Mouse (Mus musculus) c-Kit-negative CD71-positive TER-119-positive erythroid progenitor cells, embryonic 14.5 days (primary cell): Measurements from ENCODE around the gene Bend3.

Experiments
- DNase-seq: peaks from one replicate; pipeline ENCODE4 v3.0.0-alpha.2; 2013; ENCODE audit warnings: low read depth, low spot score

Gene Bend3

DNA sequence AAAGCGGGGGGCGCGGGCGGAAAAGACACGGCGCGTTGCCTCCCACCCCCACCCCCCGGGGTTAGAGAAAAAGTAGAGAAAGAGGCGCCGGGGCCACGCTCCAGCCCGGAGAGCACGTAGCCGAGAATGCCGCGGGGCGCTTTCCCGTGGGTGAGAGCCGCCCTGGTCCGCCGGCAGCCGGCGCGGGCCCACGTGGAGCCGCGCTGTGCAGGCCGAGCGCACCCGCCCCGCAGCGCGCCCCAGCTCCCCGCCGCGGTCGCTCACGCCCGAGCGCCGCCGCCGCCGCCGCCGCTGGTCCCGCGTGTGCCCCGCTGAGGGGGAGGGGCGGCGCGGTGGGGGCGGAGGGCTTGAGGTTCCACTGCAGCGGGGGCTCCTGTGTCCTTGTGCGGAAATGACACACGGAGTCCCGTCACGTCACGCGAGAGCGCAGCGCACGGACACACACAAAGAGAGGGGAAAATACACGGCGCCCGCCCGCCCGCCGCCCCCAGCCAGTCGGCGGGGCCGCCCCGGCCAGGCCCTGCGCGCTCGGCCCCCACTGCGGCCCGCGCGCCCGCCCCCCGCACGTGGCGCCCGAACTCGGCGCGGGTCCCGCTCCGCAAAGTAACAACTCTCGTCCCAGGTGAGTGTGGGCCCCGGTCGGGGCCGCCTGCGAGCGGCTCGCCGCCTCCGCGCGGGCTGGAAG is at the start of gene Bend3:
Gene Bend3, plus strand, starts transcription at position 81 of the 685 bp plus-strand sequence.
- no peak for DNase-seq

DNA sequence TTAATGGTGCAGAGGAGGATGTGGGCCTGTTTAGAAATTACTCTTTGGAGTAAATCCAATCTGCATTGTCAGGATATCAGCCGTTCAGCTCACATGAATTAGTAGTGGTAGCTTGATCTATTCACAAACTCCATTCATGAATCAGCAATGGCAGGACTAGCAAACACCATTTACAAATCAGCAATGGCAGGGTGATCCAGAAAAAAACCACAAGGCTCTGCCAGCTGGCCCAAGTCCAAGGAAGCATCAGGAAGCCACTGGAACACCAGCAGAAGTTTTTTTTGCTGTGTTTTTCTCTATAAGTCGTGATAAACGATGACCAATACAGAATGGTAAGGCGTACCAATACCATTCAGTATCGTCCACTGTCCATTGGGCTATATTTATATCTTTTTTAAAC is 48.0 kb upstream of the Bend3 start:
- DNase-seq = no peak

DNA sequence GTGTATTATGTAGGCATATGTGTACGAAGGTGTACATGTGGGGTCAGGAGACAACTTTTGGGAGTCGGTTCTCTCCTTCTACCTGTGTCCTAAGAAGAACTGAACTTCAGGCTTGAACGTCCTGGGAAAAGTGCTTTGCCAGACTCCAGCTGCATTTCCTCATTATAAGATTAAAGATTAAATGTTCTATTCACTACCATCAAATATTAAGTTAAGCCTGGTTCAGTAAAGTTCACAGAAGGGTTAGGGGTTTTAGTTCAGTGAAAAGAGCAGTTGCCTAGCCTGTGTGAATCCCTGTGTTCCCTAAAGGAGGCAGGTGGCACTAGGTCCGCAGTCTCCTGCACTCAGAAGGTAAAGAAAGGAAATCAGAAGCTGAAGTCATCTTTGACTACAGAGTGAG is 44.3 kb upstream of the Bend3 start:
- no peak for DNase-seq

DNA sequence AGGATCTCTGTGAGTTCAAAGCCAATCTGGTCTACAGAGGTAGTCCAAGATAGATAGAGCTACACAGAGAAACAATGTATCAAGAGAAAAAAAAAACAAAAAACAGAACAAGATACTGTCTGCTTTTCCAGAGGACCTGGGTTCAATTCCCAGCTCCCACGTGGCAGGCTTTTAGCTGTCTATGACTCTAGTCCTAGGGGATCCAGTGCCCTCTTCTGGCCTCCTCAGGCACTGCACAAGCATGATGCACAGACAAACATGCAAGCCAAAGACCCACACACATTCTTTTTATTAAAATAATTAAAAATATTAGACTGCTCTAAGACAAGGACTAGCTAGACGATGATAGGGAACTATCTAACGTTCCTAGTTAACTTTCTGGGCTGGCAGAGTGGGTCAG is 42.9 kb upstream of the Bend3 start:
- no peak for DNase-seq

DNA sequence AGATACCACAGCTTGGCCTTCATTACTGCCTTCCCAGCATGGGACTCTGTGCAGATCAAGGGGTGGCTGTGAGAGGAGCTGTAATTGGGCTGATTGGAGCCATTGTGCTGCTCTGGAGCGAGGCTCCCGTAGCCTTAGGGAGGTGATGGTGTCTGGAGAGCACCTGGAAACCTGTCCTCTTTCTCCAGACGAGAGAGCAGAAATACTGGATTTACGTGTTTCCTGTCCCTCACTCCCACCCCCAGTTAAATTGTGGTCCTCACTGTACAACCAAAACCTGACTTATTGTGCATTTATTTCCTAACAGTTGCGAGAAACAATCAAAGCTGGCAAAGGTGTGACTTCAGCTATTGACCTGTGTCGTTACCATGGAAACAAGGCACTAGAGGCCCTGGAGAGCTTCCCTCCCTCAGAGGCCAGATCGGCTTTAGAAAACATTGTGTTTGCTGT is 39.1 kb upstream of the Bend3 start:
- DNase-seq = no peak

DNA sequence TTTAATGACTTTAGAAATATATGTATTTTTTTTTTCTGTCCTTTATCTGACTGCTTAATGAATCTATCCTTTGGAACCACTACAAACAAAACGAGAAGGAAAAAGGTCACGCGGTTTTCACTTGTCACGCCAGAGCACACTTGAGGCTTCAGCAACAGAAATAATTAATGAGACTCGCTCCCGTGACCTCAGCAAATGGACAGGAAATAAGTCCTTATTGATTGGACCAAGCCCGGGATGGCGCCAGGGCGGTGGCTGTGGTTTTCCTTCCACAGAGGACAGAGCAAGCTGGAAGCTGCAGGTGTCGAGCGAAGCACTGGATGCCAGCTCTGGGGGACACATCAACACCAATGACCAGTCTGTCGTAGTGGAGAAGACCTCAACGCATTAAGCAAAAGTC is 38.6 kb upstream of the Bend3 start:
- no peak for DNase-seq

DNA sequence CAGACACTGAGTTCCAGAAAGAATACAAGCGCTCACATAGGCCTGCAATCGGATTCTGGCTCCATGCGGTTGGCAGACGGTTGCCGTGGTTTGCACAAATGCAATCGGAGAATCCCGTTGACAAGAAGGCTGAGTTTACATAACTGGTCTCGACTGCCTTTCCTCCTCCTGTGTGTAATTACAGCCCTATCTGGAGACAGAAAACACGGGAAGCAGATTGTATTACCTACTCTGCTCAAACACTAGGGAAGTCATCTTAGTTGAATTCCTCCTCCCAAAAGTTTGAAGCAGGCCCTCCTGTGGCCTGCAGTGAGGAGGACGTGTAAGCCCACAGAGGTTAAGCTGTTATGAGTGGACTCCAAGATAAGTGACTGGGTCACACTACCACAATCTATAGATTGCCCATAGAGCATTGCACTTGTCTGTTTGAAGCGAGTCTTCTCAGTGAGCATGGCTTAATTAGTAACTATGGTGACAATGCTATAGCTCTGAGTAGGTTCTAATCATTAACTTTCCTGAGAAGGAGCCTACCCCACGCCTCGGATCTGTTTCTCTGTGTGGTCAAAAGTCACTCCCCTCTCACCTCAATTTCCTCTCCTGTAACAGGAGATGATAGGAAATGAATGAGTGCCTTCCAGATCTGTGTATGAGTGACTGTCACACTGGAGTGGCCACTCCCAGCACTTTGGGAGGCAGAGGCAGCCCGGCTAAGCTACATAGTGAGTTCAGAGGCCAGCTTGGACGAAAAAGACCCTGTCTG is 37.5 kb upstream of the Bend3 start:
- DNase-seq = no peak

DNA sequence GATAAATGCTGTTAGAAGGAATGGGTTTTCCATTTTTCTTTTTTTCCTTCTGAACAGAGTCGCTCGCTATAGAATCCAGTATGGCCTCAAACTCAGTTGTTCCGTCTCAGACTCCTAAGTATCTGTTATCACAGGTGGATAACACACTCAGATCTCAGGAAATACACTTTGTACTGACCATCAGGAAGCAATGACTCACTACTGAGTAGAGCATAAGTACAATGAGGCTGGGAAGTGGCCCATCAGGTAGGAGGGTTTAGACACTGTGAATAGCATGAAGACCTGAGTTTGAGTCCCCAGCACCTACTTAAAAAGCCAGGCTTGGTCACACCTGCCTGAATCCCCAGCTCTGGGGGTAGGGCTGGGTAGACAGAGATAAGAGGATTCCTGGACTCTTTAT is 30.0 kb upstream of the Bend3 start:
- no peak for DNase-seq

DNA sequence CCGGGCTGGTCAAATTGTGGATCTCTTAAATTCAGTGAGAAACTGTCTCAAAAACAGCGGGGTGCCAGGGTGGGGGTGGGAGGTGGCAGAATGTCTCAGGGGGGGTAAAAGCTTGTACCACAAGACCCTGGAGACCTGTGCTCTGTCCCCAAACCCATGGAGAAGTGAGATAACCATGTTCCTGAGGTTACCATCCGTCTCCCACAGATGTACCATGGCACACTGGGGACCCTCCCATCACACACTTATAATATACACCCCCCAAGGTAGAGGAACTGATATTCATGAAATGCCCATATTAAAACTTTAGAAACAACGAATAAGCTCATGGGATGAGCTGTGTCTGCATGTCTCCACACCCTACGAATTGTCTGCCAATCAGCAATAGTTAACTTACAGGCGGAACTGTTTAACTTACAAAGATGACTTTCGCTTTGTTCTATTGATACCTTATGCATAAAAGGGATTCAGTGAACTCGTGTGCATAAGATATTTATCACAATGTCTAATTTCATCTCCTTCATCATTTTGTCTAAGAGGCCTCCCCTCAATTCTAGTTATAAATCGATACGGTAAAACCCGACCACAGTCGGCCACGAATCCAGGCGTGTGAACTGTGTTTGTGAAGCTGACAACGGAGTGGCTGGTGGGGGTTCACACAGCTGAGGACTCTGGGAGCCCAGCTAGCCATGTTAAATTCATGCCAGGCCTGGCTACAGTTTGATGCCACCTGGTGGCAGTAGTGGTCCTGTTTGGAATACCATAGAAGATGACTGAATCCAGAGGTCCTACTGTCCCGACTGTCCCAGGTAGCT is 26.6 kb upstream of the Bend3 start:
- DNase-seq = no peak

DNA sequence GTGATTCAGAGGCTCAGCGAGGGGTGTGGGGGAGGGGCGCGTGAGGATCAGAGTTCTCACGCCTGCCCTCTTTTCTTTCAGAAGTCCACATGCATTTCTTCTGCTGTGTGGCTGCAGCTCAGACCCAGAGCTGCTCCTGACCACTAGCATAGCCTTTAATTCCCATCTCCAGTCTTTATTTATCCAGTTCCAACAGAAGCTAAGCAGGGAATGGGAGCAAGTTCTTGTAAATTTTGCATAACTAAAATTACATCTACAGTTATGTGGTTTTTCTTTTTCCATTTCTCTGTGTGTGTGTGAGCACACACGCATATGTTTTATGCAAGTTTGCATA is 26.0 kb upstream of the Bend3 start:
- no peak for DNase-seq

DNA sequence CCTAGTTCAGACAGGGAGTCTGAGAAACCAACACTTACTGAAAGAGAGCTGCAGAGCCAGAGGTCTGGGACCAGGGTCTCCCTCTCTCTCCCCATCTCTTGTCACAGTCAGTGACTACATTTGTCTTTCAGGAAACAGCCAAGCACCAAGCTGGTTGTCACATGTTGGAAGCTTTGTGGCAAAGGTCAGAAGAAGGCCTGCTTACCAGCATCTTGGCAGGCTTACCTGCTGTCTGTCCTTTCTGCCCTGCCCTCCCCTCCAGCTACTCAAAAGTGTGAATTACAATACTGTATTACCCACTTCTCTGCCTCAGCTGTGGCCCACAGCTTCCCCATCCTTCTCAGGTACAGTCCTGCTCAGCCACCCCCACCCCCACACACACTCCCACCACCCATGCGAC is 24.4 kb upstream of the Bend3 start:
- DNase-seq = no peak

DNA sequence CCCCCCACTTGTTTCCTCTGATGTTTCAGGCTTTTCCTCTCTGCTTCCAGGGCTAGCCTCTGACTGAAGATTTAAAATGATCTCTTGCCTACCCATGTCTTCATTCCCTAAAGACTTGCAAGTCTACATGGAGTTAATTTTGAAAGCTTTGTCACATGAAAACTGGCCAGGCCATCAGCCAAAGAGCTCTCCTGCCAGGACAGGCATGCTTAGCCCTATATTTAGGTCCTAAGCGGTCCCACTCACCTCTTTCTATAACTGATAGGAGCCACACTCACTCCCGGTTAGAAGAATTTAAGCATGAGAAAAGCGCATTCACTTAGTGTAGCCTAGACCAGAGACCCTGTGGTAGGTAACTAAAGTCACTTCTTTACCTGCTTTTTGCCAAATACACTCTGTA is 24.0 kb upstream of the Bend3 start:
- DNase-seq = no peak

DNA sequence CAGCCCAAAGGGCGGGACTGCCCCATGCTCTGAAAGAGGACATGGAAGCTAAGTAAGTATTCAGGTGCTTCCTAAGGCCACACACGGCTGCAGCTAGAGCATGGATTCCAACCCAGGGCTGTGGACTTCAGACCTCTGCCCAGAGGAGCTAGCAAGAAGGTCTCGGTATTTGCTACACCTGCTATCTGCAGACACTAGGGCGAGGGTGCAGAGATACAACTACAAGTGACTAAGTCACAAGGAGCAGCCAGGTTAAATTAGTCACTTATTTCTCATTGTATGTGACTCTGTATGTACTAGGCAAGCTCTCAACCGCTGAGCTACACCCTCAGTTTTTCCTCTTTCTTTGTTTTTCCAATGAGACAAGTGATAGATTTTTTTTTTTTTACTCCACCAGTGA is 15.8 kb upstream of the Bend3 start:
- DNase-seq = no peak

DNA sequence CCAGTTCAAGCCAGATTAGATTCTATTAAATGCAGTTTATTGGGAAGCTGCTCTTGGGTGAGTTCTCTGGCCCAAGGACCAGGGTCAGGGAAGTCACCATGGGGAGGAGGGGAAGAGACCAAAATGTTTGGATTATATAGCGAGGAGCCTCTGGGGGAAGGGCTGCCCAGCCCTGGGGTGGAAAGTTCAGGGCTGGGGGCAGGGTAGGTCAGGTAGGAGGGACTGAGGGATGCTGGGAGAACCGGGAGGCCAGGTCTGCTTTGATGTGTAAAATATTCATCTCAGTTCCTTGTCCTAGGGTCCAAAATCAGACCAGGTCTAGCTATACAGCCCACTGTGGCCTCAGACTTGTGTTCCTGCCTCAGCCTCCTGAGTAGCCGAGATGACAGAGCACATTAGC is 15.4 kb upstream of the Bend3 start:
- no peak for DNase-seq

DNA sequence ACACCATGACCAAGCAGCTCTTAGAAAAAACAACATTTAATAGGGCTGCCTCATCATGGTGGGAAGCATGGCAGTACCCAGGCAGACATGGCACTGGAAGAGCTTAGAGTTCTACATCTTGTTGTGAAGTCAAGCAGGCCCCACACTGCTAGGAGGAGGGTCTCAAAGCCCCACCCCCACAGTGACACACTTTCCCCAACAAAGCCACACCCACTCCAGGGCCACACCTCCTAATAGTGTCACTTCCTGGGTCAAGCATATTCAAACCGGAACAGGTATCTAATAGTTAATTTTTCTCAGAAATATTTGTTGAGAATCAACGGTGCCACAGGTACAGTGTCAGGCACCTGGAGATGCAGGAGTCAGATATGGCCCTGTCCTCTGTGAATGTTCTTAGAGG is 12.4 kb upstream of the Bend3 start:
- no peak for DNase-seq

DNA sequence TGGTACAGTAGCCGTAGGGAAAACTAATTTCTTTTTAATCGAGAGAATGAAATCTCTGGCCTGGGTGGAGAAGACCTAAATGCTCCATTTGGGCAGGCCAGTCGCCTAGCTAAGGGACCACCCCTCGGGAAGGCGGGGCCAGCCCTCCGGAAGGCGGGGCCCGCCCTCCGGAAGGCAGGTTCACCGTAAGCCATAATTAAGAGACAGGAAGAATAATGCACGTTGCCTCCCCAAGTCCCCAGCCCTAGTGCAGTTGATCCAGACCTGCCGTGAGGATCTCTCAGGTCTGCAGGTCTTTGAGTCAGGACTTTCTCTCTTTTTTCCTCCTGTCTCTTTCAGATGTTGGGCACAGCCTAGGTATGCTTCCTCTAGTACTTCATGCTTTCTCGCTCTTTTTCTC is 11.0 kb upstream of the Bend3 start:
- DNase-seq = no peak

DNA sequence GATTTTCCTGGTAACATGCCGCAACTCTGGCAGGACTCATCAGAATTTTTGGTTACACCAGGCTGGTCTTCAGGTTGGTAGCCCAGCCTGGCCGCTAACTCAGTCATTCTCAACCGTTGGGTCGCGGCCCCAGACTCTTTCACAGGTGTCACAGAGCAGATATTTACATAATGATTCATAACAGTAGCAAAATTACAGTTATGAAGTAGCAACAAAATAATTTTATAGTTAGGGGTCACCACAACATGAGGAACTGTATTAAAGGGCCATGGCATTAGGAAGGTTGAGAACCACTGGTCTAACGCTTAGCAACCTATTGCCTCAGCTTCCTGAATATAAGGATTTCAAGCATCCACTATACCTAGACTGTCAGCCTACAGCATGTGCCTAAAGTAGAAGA is 10.3 kb upstream of the Bend3 start:
- no peak for DNase-seq

DNA sequence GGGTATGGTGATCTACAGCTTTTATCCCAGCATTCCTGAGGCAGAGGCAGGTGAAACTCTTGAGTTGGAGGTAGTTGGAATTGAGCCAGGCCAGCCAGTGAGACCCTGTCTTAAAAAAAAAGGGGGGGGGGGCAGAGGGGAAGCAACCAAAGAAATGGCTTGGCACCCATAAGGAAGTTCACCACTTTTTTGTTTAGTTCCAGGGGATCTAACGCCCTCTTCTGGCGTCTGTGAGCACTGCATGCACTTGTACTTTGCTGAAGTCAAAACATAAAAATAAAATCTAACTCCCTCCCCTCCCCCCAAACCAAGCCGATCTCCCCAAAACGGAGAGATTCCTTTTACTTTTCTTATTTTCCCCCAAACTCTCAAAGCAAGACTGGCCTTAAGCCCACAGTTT is 3.3 kb upstream of the Bend3 start:
- DNase-seq = no peak

DNA sequence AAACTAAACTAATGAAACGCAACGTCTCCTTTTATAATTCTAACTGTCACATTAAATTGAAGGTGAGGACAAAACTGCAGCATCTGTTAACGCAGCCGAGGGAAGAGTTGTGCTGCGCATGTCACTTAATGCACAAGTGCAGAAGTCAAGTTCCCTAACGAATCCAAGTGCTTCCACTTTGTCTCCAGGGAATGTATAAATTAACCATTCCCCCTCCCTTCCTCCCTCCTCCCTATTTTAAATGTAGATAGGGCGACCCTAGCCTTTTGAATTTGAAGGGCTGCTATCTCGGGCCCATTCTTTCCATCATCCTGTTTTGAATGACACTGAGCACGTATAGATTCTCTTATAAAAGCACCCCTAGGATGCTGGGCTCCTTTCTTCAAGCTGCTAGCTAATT is 1.2 kb upstream of the Bend3 start:
- no peak for DNase-seq

DNA sequence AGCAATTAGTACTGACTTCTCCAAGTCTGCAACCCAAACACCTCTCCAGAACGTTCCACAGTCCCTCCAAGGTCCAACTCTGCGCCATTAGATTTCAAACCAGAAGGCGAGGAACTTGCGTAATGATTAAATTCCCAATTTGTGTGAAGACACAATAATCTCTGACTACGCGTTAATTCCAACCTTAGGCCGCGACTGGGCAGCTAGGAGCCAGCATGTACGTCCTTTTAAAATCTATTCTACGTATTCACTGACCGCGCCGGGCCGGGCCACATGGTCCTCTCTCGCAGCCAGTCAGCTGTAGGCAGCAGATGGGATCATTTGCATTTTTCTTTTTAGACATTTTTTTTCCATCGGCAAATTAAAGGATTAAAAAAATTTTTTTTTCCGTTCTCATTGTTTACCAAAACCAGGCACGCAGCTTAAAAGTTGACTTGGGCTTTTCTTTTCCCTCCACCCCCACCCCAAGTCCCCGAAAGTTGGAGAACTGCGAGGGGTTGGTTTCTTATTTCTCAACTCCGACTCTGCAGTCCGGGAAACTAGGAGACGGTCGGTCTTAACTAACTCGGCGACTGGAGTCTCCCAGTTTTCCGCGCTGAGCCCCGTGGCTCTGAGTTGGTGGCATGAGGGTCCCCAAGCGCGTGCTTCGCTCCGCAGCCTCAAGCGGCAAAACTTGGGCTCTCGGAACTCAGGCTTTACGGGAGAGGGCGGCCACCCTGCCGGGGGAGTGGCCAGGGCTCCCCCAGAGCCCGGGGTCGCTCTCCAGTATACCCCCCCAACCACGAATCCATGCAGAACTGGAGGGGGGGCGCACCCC is 558 bp upstream of the Bend3 start:
- no peak for DNase-seq

DNA sequence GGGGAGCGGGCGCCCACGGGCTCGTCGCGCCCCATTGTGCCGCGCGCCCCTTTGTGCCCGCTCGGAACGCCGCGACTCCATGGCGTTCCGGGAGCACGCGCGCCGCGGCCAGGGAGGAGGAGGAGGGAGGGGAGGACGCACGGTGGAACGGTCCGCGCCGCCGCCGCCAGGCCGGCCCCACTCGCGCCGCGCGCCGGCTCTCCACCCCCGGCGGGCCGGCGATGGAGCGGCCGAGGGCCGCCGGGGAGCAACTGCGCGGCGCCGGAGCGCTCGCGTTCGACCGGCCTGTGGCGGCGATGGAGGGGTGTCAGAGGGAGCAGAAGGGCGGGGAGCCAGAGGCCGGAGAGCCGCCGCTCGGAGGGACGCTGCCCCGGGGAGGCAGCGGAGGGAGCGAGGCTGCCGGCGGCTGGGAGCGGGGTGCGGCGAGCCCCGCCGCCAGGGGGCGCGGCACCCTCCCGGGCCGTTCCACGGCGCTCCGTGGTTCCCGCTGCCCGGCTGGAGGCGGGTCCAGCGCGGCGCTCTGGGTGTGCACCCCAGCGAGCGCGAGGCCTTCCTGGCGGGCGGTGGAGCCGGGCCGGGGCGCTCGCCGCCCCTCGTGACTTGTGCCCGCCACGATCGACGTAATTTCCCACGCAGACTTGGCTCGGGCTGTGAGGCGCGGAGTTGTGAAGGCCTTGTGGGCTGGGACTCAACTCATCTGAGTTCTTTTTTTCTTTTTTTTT is 966 bp downstream of the Bend3 start:
- peak; percentile 80 for DNase-seq
